Mouse (Mus musculus) adrenal gland, postnatal 10 days (tissue): ENCODE measurements around the gene Phtf2. TPM values are rescaled to one million over a fixed set of nuclear protein-coding genes. Genes with fewer than 3 reads are reported as not detected.
"Not testable (repeated sequence)": the region's sequence is repeated elsewhere in the genome, so short reads cannot be mapped to it uniquely, and the experiment has no call there.

Experiments
- DNase-seq: peaks from one replicate; pipeline ENCODE4 v3.0.0; 2021; ENCODE audit warnings: mixed read lengths
- total RNA-seq, 2 experiments: library from RNA; stranded (reverse); gene quantifications; 2 replicates each; pipeline ENCODE4 v1.2.3; 2021

Gene Phtf2
- total RNA-seq, 2 experiments from 2014 or later, result 11.7 to 17.2 TPM

GRCm38 (mm10) chr5:20773341-20773740 is 108.6 kb downstream of the Phtf2 start:
- DNase-seq, result peak; percentile 29

GRCm38 (mm10) chr5:20765365-20765920 is 116.5 kb downstream of the Phtf2 start:
- no peak for DNase-seq

GRCm38 (mm10) chr5:20762441-20762840 is 119.5 kb downstream of the Phtf2 start:
- DNase-seq, result not testable (repeated sequence)

- peak; percentile 42 for DNase-seq
These were observed 121.4 kb downstream of the Phtf2 start for GRCm38 (mm10) chr5:20760368-20761162.

- no peak for DNase-seq
These were observed 122.2 kb downstream of the Phtf2 start for GRCm38 (mm10) chr5:20759771-20760170.

GRCm38 (mm10) chr5:20753963-20754362 is 128.0 kb downstream of the Phtf2 start:
- no peak for DNase-seq

- no peak for DNase-seq
These were observed 128.8 kb downstream of the Phtf2 start for GRCm38 (mm10) chr5:20753096-20753495.

GRCm38 (mm10) chr5:20751696-20752095 is 130.2 kb downstream of the Phtf2 start:
- DNase-seq, result peak; percentile 14

- DNase-seq, result no peak
These were observed 130.9 kb downstream of the Phtf2 start for GRCm38 (mm10) chr5:20751000-20751399.

- DNase-seq, result no peak
These were observed 132.4 kb downstream of the Phtf2 start for GRCm38 (mm10) chr5:20749535-20749934.

GRCm38 (mm10) chr5:20748856-20749255 is 133.1 kb downstream of the Phtf2 start:
- DNase-seq, result no peak

- DNase-seq, result no peak
These were observed 133.8 kb downstream of the Phtf2 start for GRCm38 (mm10) chr5:20748142-20748541.

GRCm38 (mm10) chr5:20741936-20742335 is 140.0 kb downstream of the Phtf2 start:
- DNase-seq, result no peak

GRCm38 (mm10) chr5:20741193-20741592 is 140.7 kb downstream of the Phtf2 start:
- no peak for DNase-seq

- DNase-seq, result no peak
These were observed 143.1 kb downstream of the Phtf2 start for GRCm38 (mm10) chr5:20738795-20739194.

- DNase-seq, result not testable (repeated sequence)
These were observed 158.7 kb downstream of the Phtf2 start for GRCm38 (mm10) chr5:20723226-20723625.

- DNase-seq, result peak; percentile 26
These were observed 161.6 kb downstream of the Phtf2 start for GRCm38 (mm10) chr5:20720201-20720900.

GRCm38 (mm10) chr5:20715980-20716379 is 165.9 kb downstream of the Phtf2 start:
- not testable (repeated sequence) for DNase-seq

- not testable (repeated sequence) for DNase-seq
These were observed 167.3 kb downstream of the Phtf2 start for GRCm38 (mm10) chr5:20714619-20715018.

- not testable (repeated sequence) for DNase-seq
These were observed 171.1 kb downstream of the Phtf2 start for GRCm38 (mm10) chr5:20710845-20711244.
